Mouse (Mus musculus) kidney, postnatal 0 days (tissue): ENCODE data around the gene Cpb2. TPM values are rescaled to one million over a fixed set of nuclear protein-coding genes. Genes with fewer than 3 reads are reported as not detected.
A peak's percentile ranks its signal among the peaks of the same experiment; 100 is the strongest.

ENCODE experiments used
- ATAC-seq: fragments of 200-750 bp; cut with Nextera tagmentation; replicated peaks from 2 replicates; pipeline ENCODE4 v1.8.0; 2017; ENCODE audit warnings: low read depth, moderate number of reproducible peaks, moderate TSS enrichment, moderate library complexity; ENCODE audit not compliant: low FRiP score
- DNase-seq: peaks from one replicate; pipeline ENCODE4 v3.0.0-alpha.2; 2016; ENCODE audit warnings: low spot score
- H3K27ac ChIP-seq: fragments of 300-500 bp; sonication (generic); 2 replicates; pipeline ENCODE4 v1.5.1; 2014; ENCODE audit warnings: mild to moderate bottlenecking
- H3K27me3 ChIP-seq: fragments of 300-500 bp; sonication (generic); 2 replicates; pipeline ENCODE4 v1.6.1; 2014; ENCODE audit warnings: low read length, mixed read lengths; ENCODE audit not compliant: insufficient read depth
- H3K36me3 ChIP-seq: fragments of 300-500 bp; sonication (generic); 2 replicates; pipeline ENCODE4 v1.6.1; 2014; ENCODE audit warnings: low read length, mixed read lengths; ENCODE audit not compliant: insufficient read depth
- H3K4me1 ChIP-seq: fragments of 300-500 bp; sonication (generic); replicated peaks from 2 replicates; pipeline ENCODE4 v1.6.1; 2014; ENCODE audit warnings: antibody characterized with exemption, low read length, mixed read lengths; ENCODE audit not compliant: insufficient read depth
- H3K4me2 ChIP-seq: fragments of 300-500 bp; sonication (generic); 2 replicates; pipeline ENCODE4 v1.6.1; 2014; ENCODE audit warnings: mild to moderate bottlenecking, low read length, moderate library complexity, mixed read lengths
- H3K4me3 ChIP-seq: fragments of 300-500 bp; sonication (generic); replicated peaks from 2 replicates; pipeline ENCODE4 v1.5.1; 2014; ENCODE audit warnings: low read depth, low read length
- H3K9ac ChIP-seq: fragments of 300-500 bp; sonication (generic); 2 replicates; pipeline ENCODE4 v1.6.1; 2014; ENCODE audit warnings: low read depth, low read length
- H3K9me3 ChIP-seq: fragments of 300-500 bp; sonication (generic); replicated peaks from 2 replicates; pipeline ENCODE4 v1.6.1; 2016; ENCODE audit warnings: low read length, inconsistent platforms, mixed read lengths
- CTCF ChIP-seq: IDR thresholded peaks from 2 replicates; pipeline ENCODE4 v1.5.1; 2016; ENCODE audit warnings: antibody characterized with exemption, low read depth, mild to moderate bottlenecking, moderate library complexity
- WGBS: fragments of 180-500 bp; shearing (Covaris S2); extraction: QIAGEN DNeasy Blood & Tissue Kit; methylation state at CpG from one replicate; pipeline ENCODE4 v1.1.7; 2014; 5-methylcytosine and 5-hydroxymethylcytosine counted together
- polyA plus RNA-seq: library from polyadenylated mRNA; unstranded; fragments of >200 nt; fragmentation: Nextera tagmentation; extraction: Ambion mirVana; gene quantifications from 2 replicates; pipeline ENCODE4 v1.2.1, GENCODE M21; 2015

Gene Cpb2
- polyA plus RNA-seq = 23.6 and 26.3 TPM in 2 replicates

DNA sequence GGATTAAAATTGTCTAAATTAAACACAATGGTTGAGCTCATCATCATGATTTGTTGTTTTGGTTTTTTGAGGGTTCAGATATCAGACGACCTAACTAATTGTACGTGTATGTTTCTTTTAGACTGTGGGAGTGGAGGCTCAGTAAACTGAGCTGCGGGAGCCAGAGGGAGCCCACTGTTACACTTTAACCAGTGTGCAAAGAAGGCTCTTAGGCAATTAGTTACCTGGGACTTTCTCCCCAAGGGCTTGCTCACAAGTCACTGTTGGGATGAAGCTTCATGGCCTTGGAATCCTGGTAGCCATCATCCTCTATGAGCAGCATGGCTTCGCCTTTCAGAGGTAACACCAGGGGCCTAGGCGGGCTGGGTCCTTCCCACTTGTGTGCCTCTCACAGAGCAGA, at the start of gene Cpb2:
Cpb2 (plus strand) TSS at position 201 of the 400 bp plus-strand sequence.
- no peaks in the 10 kb centered on the region for H3K27me3 ChIP-seq
- TF ChIP-seq CTCF = no peak
- H3K9ac ChIP-seq = no peak within 1 kb of the TSS
- H3K9me3 ChIP-seq = no peaks in the 10 kb centered on the region
- no peak within 1 kb of the TSS for H3K4me2 ChIP-seq
- ATAC-seq = no peak
- peak; percentile 6 for DNase-seq
- no peaks in the 10 kb centered on the region for H3K36me3 ChIP-seq
- no peaks in the 10 kb centered on the region for H3K4me1 ChIP-seq
- H3K27ac ChIP-seq = no peak within 1 kb of the TSS
- no peak within 1 kb of the TSS for H3K4me3 ChIP-seq
- 62% methylated on average over 5 of the region's 5 CpGs for WGBS

DNA sequence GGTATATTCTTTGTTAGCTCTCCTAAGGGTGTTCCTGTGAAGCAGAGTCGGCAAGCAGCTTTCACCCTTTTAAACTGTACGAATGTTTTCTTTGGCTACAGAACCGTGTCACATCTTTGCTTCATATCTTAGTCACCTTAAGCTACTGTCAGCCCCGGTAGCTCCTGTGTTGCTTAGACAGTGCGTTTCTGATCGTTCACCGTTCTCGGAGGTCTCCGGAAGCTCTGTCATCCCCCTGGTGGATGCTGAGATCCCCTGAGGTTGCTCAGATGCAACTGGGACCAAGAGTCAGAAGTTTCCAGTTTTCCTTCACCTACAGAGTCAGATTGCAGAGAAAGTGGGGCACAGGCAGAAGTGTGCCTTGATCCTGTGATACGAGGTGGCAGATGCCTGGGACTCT, 49.7 kb upstream of the Cpb2 start:
- no peak overlapping the region for H3K27ac ChIP-seq
- H3K27me3 ChIP-seq = no peaks in the 10 kb centered on the region
- H3K4me3 ChIP-seq = no peak overlapping the region
- no peak overlapping the region for H3K9ac ChIP-seq
- 62% methylated on average over 10 of the region's 10 CpGs for WGBS
- no peak for DNase-seq
- no peaks in the 10 kb centered on the region for H3K9me3 ChIP-seq
- peak; percentile 16; the same call in 1 of the 2 replicates for TF ChIP-seq CTCF
- H3K4me1 ChIP-seq = no peaks in the 10 kb centered on the region
- H3K36me3 ChIP-seq = no peaks in the 10 kb centered on the region
- no peak for ATAC-seq
- H3K4me2 ChIP-seq = no peak overlapping the region

DNA sequence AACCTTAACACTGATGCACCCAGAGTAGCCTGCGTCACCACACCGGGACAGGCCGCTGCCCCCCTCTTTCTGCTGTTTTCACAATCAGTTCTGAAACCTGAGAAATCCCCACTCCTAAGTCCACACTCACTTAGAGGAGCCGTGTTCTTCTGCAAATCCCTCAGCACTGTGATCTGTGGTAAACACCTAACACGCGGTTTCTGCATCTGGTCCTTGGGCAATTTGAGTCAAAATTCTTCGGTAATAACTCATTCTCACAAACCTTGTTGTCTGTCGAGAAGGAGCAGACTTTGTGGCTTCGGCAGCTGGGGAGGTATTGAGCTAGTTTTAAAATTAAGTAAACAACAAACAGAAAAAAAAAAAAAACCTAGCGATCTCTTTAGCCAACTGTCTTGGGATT, 49.2 kb upstream of the Cpb2 start:
- Histone ChIP-seq H3K9me3 (no peaks in the 10 kb centered on the region), H3K27ac (no peak overlapping the region), H3K9ac (no peak overlapping the region), H3K4me1 (no peaks in the 10 kb centered on the region), H3K4me3 (no peak overlapping the region), H3K36me3 (no peaks in the 10 kb centered on the region), H3K27me3 (no peaks in the 10 kb centered on the region), H3K4me2 (no peak overlapping the region)
- ATAC-seq (no peak), DNase-seq (no peak)
- TF ChIP-seq CTCF = no peak
- 56% methylated on average over 10 of the region's 10 CpGs for WGBS

DNA sequence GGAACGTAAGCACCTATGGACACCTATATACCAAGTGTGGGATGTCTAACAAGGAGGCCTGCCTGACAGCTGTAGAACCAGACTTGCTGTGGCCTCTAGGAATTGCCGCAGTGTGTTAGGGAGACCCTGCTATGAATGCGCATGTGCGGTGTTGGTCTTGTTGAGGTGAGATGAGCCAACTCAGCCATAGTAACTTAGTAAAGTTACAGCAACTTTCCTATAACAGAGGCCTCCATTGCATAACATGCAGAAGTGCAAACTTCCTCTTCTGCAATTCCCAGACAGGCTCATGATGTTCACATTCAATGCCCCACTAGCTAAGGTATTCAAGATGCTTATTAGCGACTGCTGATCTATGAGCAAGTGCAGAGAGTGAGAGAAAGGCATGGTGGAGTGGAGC, 46.6 kb upstream of the Cpb2 start:
- Histone ChIP-seq H3K4me2 (no peak overlapping the region), H3K4me3 (no peak overlapping the region), H3K27me3 (no peaks in the 10 kb centered on the region), H3K36me3 (no peaks in the 10 kb centered on the region), H3K27ac (no peak overlapping the region), H3K9me3 (no peaks in the 10 kb centered on the region), H3K9ac (no peak overlapping the region), H3K4me1 (no peaks in the 10 kb centered on the region)
- ATAC-seq (no peak), DNase-seq (no peak)
- no peak for TF ChIP-seq CTCF
- WGBS = 94% methylated on average over 5 of the region's 5 CpGs

DNA sequence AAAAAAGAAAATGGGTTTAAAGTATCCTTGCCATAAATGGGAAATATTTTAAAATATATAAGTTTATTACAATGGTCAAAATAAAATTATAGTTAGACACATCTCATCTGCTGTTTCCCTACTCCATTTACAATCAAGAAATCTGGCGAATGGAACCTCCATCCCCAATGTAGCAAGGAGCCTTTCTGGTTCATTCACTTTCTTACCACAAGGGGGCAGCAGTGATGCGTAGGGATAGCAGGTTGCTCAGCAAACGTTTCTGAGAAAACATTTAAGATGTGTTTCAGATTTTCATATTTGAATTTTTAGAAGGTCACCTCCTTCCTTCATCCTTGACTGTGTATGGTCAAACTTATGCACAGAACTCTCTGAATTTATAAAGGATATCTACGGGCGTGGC, 45.1 kb upstream of the Cpb2 start:
- TF ChIP-seq CTCF = peak; percentile 97
- Histone ChIP-seq H3K27me3 (no peaks in the 10 kb centered on the region), H3K36me3 (no peaks in the 10 kb centered on the region), H3K4me2 (no peak overlapping the region), H3K27ac (no peak overlapping the region), H3K9me3 (no peaks in the 10 kb centered on the region), H3K4me1 (no peaks in the 10 kb centered on the region), H3K9ac (no peak overlapping the region), H3K4me3 (no peak overlapping the region)
- peak; percentile 75 for DNase-seq
- 41% methylated on average over 5 of the region's 5 CpGs for WGBS
- no peak for ATAC-seq

DNA sequence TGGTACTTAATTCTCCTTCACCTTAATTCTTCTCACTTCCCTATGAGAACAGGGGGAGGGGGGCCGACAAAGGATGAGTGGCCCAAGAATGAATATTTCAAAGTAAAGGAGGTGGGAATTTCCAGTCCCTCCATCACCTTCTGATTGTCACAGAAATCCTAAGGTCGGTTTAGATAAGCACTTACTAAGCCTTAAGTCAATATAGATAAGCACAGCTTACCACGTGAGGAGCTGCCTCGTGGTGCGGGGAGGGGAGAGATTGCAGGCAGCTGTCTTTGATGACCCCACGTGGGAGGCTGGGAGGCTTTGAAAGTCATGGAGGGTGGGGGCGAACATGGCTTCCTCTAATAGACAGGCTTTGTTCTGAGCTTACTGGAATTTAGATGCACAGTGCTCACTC, 44.4 kb upstream of the Cpb2 start:
- Histone ChIP-seq H3K4me3 (no peak overlapping the region), H3K27ac (no peak overlapping the region), H3K9me3 (no peaks in the 10 kb centered on the region), H3K9ac (no peak overlapping the region), H3K4me1 (no peaks in the 10 kb centered on the region), H3K36me3 (no peaks in the 10 kb centered on the region), H3K4me2 (no peak overlapping the region), H3K27me3 (no peaks in the 10 kb centered on the region)
- no peak for ATAC-seq
- DNase-seq = no peak
- WGBS = 54% methylated on average over 7 of the region's 7 CpGs
- no peak for TF ChIP-seq CTCF

DNA sequence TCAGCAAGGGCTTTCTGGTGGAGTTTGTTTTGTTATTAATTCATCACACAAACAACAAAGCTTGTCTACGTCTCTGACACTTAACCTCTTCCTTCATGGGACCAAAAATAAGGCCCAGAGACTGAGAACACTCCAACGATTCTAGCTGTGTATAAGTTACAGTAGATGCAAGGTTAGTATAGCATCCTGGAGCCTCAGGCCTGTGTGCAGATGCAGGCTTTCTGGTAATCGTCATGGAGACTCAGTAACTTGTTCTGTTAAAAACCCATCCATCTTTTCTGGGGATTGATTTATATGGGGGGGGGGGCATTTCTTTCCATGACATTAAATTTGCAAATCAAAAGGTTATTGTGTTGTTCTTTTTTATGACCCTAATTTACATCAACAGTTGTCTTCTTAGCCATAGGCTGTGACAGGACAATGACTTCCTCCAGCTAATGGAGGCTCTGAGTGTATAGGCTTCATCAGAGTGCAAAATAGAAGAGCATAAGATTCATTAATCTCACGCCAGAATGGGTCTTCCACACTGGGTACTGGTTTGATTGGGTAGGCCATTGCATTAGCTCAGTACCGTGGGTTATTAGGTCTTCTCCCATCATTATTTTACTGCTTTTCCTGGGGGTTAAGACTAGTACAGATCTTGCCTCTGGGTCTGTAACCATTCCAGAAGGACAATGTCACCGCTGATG, 36.6 kb upstream of the Cpb2 start:
- H3K27me3 ChIP-seq = no peaks in the 10 kb centered on the region
- no peaks in the 10 kb centered on the region for H3K4me1 ChIP-seq
- no peaks in the 10 kb centered on the region for H3K9me3 ChIP-seq
- ATAC-seq = no peak
- H3K36me3 ChIP-seq = no peaks in the 10 kb centered on the region
- H3K9ac ChIP-seq = no peak overlapping the region
- 64% methylated on average over 6 of the region's 6 CpGs for WGBS
- no peak for DNase-seq
- no peak overlapping the region for H3K4me2 ChIP-seq
- no peak overlapping the region for H3K27ac ChIP-seq
- no peak overlapping the region for H3K4me3 ChIP-seq
- TF ChIP-seq CTCF = no peak
